ENCODE assay signal across 8 mouse cellular contexts in the genomic region with DNA sequence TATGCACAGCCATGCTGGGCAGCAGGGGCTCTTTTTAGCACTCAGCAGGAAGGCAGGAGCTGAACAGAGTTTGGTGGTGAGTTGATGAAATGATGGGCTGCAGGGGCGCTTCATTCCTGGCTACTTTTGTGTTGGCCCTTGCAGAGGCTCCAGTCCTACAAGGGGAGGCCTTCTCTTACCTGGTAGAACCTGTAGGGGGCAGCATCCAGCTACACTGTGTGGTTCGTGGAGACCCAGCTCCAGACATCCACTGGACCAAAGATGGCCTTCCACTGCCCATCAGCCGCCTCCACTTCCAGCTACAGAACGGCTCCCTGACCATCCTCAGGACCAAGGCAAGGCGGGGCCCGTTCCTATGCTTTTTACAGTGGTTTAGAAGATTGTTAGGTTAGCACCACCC. TPM values are rescaled to one million over a fixed set of nuclear protein-coding genes. Genes with fewer than 3 reads are reported as not detected.
A peak's percentile ranks its signal among the peaks of the same experiment; 100 is the strongest.
DNase-seq lines count a peak whose midpoint lies in the region.

No protein-coding gene starts in this region.

- peak; percentile 40 for DNase-seq in heart, adult 8-10 months (ENCODE audit: low spot score)
- no peak for DNase-seq in heart, postnatal 25 days (ENCODE audit: low spot score)
- peak; percentile 46 for DNase-seq in urinary bladder, postnatal 25 days (ENCODE audit: low spot score)
- no peak for DNase-seq in urinary bladder, postnatal 4 days (ENCODE audit: low spot score in 2 of 2)
- peak; percentile 13 for DNase-seq in c-Kit-positive CD71-positive TER-119-positive erythroid progenitor cells, embryonic 14.5 days (ENCODE audit: low spot score)
- peak; percentile 70 to 87 for DNase-seq in kidney, adult 8-10 months
- DNase-seq in lung, postnatal 14 days = peak; percentile 70
- peak; percentile 29 for DNase-seq in thymus, postnatal 4 days

- intact Hi-C loops in heart, postnatal 25 days (cut with DNase I) = loop anchor here (1.0 kb wide), 1 partner anchor 38 kb away; no protein-coding TSS in a partner anchor

RNA-seq across cellular contexts. Expression of a gene that starts 34.4 kb away (rescaled TPM):
- 1 to 10 TPM; 5.3 to 7.9 (median 7.0) TPM for total RNA-seq in heart, adult 8-10 months (2022)
- total RNA-seq in heart, postnatal 25 days (2021) = 1 to 10 TPM; 4.3 to 4.4 TPM

Comparison
In these comparisons a context has a peak if more than half of its experiments do, and no peak if none do; other contexts are left out.
1. DNase-seq: peak in heart, adult 8-10 months (single experiment), urinary bladder, postnatal 25 days (single experiment), c-Kit-positive CD71-positive TER-119-positive erythroid progenitor cells, embryonic 14.5 days (single experiment), kidney, adult 8-10 months (2 of 2), lung, postnatal 14 days (single experiment) and thymus, postnatal 4 days (single experiment); none in heart, postnatal 25 days (single experiment) and urinary bladder, postnatal 4 days (0 of 2).